Mouse (Mus musculus) testis, adult 2 months (tissue): Measurements from ENCODE around the gene Ano1. TPM values are rescaled to one million over a fixed set of nuclear protein-coding genes. Genes with fewer than 3 reads are reported as not detected.

Experiments
- H3K27ac ChIP-seq: fragments of 200-500 bp; 2 replicates; pipeline ENCODE4 v1.5.1; 2012; ENCODE audit warnings: low read depth, low read length; ENCODE audit not compliant: control insufficient read depth, insufficient read depth
- H3K27me3 ChIP-seq: fragments of 200-500 bp; 2 replicates; pipeline ENCODE4 v1.6.1; 2012; ENCODE audit warnings: mild to moderate bottlenecking, low read length, moderate library complexity; ENCODE audit not compliant: control insufficient read depth, insufficient read depth
- H3K36me3 ChIP-seq: fragments of 200-500 bp; 2 replicates; pipeline ENCODE4 v1.6.1; 2012; ENCODE audit warnings: mild to moderate bottlenecking, low read length; ENCODE audit not compliant: control insufficient read depth, insufficient read depth
- H3K4me1 ChIP-seq: fragments of 200-500 bp; 2 replicates; pipeline ENCODE4 v1.6.1; 2012; ENCODE audit warnings: low read length; ENCODE audit not compliant: control insufficient read depth, insufficient read depth
- H3K4me3 ChIP-seq: fragments of 200-500 bp; 2 replicates; pipeline ENCODE4 v1.5.1; 2012; ENCODE audit warnings: low read depth, mild to moderate bottlenecking, low read length, moderate library complexity, mixed read lengths; ENCODE audit not compliant: control insufficient read depth
- CTCF ChIP-seq: fragments of 200-500 bp; IDR thresholded peaks from 2 replicates; pipeline ENCODE4 v1.5.1; 2012; ENCODE audit warnings: low read depth, mild to moderate bottlenecking, inconsistent platforms, low read length, moderate library complexity; ENCODE audit not compliant: control insufficient read depth, insufficient read depth, insufficient replicate concordance
- POLR2A ChIP-seq: fragments of 200-500 bp; IDR thresholded peaks from 2 replicates; pipeline ENCODE4 v1.6.1; 2012; ENCODE audit warnings: low read depth, mild to moderate bottlenecking, inconsistent platforms, low read length, moderate library complexity; ENCODE audit not compliant: control insufficient read depth
- polyA plus RNA-seq: library from polyadenylated mRNA; depleted of rRNA; stranded (reverse); fragments of >200 nt; gene quantifications from 2 replicates; pipeline ENCODE4 v1.2.3, GENCODE M21; 2012

Gene Ano1
- polyA plus RNA-seq, 1 experiment: 28.2 TPM

GRCm38 (mm10) chr7:144571598-144571997, 180.2 kb downstream of the Ano1 start:
- H3K36me3 ChIP-seq: no peaks in the 10 kb centered on the region
- no peak overlapping the region for H3K27ac ChIP-seq
- H3K4me3 ChIP-seq: no peak overlapping the region
- TF ChIP-seq CTCF: no peak
- TF ChIP-seq POLR2A: no peak
- no peaks in the 10 kb centered on the region for H3K4me1 ChIP-seq
- no peaks in the 10 kb centered on the region for H3K27me3 ChIP-seq

GRCm38 (mm10) chr7:144569428-144569827, 182.3 kb downstream of the Ano1 start:
- Histone ChIP-seq H3K27me3 (no peaks in the 10 kb centered on the region), H3K4me1 (no peaks in the 10 kb centered on the region), H3K4me3 (no peak overlapping the region), H3K27ac (no peak overlapping the region), H3K36me3 (no peaks in the 10 kb centered on the region)
- TF ChIP-seq CTCF: no peak
- TF ChIP-seq POLR2A: no peak

- no peaks in the 10 kb centered on the region for H3K36me3 ChIP-seq
- H3K27me3 ChIP-seq: no peaks in the 10 kb centered on the region
- no peaks in the 10 kb centered on the region for H3K4me1 ChIP-seq
- H3K4me3 ChIP-seq: no peak overlapping the region
- TF ChIP-seq CTCF (no peak), POLR2A (no peak)
- no peak overlapping the region for H3K27ac ChIP-seq
Observed at GRCm38 (mm10) chr7:144568091-144568490, 183.7 kb downstream of the Ano1 start.

- TF ChIP-seq CTCF: no peak
- no peak for TF ChIP-seq POLR2A
- H3K4me3 ChIP-seq: no peak overlapping the region
- no peaks in the 10 kb centered on the region for H3K27me3 ChIP-seq
- no peak overlapping the region for H3K27ac ChIP-seq
- no peaks in the 10 kb centered on the region for H3K4me1 ChIP-seq
- no peaks in the 10 kb centered on the region for H3K36me3 ChIP-seq
Observed at GRCm38 (mm10) chr7:144566921-144567682, 184.7 kb downstream of the Ano1 start.

GRCm38 (mm10) chr7:144563456-144564155, 188.2 kb downstream of the Ano1 start:
- Histone ChIP-seq H3K4me3 (no peak overlapping the region), H3K4me1 (peaks cover 2% of the 10 kb centered on the region; the same call in 1 of the 2 replicates), H3K36me3 (no peaks in the 10 kb centered on the region), H3K27me3 (no peaks in the 10 kb centered on the region), H3K27ac (no peak overlapping the region)
- TF ChIP-seq CTCF (no peak), POLR2A (no peak)

GRCm38 (mm10) chr7:144562016-144562415, 189.8 kb downstream of the Ano1 start:
- H3K36me3 ChIP-seq: no peaks in the 10 kb centered on the region
- TF ChIP-seq POLR2A: no peak
- TF ChIP-seq CTCF: no peak
- H3K27me3 ChIP-seq: no peaks in the 10 kb centered on the region
- H3K4me3 ChIP-seq: no peak overlapping the region
- H3K4me1 ChIP-seq: peaks cover 2% of the 10 kb centered on the region; the same call in 1 of the 2 replicates
- no peak overlapping the region for H3K27ac ChIP-seq

- Histone ChIP-seq H3K27ac (no peak overlapping the region), H3K27me3 (no peaks in the 10 kb centered on the region), H3K4me3 (no peak overlapping the region), H3K4me1 (peaks cover 2% of the 10 kb centered on the region; the same call in 1 of the 2 replicates), H3K36me3 (no peaks in the 10 kb centered on the region)
- TF ChIP-seq POLR2A (no peak), CTCF (no peak)
Observed at GRCm38 (mm10) chr7:144560594-144560993, 191.2 kb downstream of the Ano1 start.
